Mouse (Mus musculus) cortical plate, adult 2 months (tissue): ENCODE data around the gene A930018P22Rik.

Experiments used
- CTCF ChIP-seq: fragments of 200-500 bp; IDR thresholded peaks from 2 replicates; pipeline ENCODE4 v1.5.1; 2011; ENCODE audit warnings: mild to moderate bottlenecking, control low read depth, low read length; ENCODE audit not compliant: insufficient read depth; ENCODE audit errors: extremely low read depth
- POLR2A ChIP-seq: fragments of 200-500 bp; IDR thresholded peaks from 2 replicates; pipeline ENCODE4 v1.6.1; 2011; ENCODE audit warnings: mild to moderate bottlenecking, low read length, control low read depth; ENCODE audit not compliant: insufficient read depth; ENCODE audit errors: extremely low read depth

DNA sequence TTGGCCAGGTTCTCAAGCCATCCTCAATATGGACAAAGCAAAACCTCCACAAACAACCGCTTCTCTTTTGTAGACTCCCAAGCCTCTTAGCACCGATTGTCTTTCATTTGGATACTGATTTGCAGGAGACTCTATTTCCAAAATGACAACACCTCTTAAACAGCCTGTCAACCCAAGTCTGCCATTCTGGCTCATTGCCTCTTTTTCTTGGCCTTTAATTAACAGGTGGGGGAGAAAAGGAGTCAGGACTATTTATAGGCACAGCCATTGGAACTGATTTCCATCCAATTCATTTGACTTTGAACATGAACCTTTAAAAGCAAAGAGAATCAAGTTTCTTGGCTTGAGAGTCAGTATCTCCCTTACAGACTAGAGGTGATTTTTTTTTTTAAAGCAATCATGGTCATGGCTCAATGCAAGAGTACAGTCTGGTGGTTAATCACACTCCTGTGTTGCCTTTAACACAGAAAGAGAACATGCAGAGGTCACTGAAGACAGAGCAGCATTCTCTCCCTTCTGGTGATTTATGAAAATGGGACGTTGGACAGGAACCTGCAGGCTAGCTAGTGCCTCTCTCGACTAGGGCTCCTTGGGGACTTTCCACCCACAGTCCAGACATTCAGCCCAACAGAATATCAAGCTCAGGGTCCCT lies 25.5 kb downstream of the A930018P22Rik start:
- TF ChIP-seq POLR2A (no peak), CTCF (no peak)
